Mouse (Mus musculus) WW6 (cell line): ENCODE results near the gene Tubgcp3.
"Not testable (repeated sequence)": the region's sequence is repeated elsewhere in the genome, so short reads cannot be mapped to it uniquely, and the experiment has no call there.

Experiments used
- DNase-seq: peaks from one replicate; pipeline ENCODE4 v3.0.0-alpha.2; 2013; ENCODE audit warnings: low read depth, low spot score

Tubgcp3 gene

DNA sequence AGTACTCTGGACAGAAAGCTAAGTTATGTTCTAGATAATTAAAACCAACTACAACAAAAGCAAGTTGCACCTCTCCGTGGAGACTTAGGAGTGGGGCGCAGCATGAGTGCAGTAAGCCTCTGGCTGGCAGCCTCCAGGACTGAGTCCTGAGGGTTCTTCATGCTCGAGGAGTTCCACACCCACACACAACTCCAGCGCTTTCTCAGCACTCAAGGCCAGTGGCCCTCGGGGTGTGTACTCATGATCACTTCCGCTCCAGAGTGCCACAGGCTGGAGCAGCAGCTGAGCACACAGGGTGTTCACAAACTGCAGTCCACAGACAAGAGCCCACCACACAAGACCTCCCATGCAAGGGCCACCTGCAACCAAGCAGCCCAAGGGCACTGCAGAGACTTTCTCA is 30.5 kb downstream of the Tubgcp3 start:
- no peak for DNase-seq

DNA sequence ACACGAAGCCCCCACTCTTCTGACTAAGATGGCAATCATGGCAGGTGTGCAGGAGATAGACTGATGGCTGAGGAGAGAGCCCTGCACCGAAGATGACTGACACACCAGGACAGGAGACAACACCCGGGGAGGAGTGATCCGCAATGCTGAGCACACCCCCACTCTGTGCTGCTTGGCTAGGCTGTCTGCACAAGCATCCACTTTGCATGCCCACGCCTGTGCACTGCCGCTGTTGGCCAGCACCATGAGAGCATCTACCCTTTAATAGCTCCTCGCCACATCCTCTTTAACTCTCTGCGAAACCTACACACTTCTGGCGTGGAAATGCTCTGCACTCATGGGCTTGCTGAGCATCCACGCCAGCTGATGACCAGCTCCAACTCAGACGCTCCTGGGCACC is 33.6 kb downstream of the Tubgcp3 start:
- DNase-seq = no peak

- DNase-seq = no peak
Observed at GRCm38 (mm10) chr8:12635366-12635765, 36.7 kb downstream of the Tubgcp3 start.

DNA sequence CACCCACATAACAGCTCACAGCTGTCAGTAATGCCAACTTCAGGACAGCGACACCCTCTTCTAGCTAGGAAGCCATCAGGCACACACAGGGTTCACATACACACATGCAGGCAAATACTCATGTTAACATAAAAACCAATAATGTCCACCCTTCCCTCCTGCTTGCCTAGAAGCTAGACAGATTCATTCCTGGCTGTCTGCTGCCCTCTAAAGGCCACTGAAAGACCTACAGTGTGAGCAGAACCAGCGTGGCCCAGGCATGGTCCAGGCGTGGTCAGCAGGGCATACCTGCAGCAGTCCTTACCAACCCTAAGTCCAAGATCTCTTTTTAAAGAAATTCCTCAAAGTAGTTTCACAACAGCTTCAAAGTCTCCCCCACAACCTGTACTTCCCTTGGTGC is 43.0 kb downstream of the Tubgcp3 start:
- DNase-seq = no peak

DNA sequence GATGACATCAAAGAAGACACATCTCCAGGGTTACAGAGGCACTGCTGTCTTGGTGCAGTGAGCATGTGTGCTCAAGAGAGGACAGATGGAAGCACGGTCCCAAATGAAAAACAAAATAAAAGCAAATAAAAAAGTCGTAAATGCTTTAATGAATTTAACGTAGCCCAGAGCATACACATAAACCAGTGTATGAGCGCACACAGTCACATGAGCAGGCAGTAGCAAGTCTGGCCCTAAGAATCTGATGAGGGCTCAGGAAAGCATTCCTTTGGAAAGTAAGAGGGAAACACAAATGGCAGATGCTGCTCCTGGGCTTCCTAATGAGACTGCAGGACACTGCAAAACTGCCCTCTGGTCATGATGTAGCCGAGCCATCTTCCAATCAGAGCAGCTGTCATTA is 46.2 kb downstream of the Tubgcp3 start:
- no peak for DNase-seq

GRCm38 (mm10) chr8:12621550-12622222 is 50.4 kb downstream of the Tubgcp3 start:
- DNase-seq = no peak

GRCm38 (mm10) chr8:12617369-12617768 is 54.7 kb downstream of the Tubgcp3 start:
- not testable (repeated sequence) for DNase-seq

GRCm38 (mm10) chr8:12613201-12613600 is 58.8 kb downstream of the Tubgcp3 start:
- no peak for DNase-seq

GRCm38 (mm10) chr8:12609752-12610449 is 62.1 kb downstream of the Tubgcp3 start:
- no peak for DNase-seq

- DNase-seq = no peak
Observed at GRCm38 (mm10) chr8:12608810-12609209, 63.2 kb downstream of the Tubgcp3 start.

DNA sequence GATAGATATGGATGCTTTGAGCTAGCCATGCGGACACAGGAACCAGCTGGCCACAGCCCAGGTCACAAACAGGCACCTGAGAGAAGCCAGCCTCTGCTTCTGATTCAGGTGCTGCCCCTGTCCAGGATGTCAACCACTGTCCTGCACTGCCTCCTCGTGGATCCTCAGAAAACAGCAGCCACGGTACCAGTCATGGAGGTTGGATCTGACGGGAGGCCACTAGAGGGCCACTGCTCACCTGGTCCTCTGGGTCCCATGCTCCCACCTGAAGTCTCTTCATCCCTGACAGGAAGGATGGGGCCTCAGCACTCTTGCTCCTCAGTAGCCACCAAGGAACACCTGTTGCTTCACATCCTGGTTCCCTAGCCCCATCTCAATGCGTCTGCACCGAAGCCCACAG is 64.8 kb downstream of the Tubgcp3 start:
- DNase-seq = peak; percentile 54

DNA sequence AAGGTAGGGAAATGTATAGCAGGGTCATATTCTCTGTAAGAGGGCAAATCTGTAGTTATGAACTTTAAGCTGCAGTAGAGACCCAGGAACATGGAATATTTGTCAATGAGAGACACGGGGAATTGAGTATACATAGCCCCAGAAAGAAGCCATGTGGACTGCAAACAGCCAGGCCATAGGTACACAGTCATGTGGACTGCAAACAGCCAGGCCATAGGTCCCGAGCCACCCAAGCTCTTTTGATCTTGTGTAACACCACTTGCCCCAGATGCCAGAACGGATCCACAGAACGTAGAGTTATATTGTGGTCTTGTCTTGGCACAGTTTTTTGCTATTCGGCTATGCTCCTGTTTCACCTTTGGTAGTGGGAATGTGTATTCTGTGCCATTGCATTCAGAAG is 88.3 kb downstream of the Tubgcp3 start:
- no peak for DNase-seq

- DNase-seq = not testable (repeated sequence)
Observed at GRCm38 (mm10) chr8:12579339-12579999, 92.6 kb downstream of the Tubgcp3 start.

DNA sequence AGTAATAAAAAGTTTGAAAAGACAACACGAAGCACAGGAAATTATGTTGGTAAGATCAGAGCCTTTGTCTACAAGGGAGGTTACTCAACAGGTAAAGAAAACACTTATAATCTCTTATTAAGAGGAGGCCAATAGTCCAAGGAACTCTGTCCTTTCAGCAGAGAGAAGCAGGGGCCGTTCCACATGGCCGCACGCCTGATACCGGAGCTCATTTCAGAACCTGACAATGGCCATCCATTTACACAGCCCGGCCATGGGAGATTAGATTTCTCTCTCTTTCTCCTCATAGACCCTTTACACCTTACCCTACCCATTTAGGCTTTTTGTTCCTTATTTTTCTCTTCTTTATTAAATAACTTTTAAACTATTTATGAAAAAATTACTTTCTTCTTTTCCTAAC is 95.3 kb downstream of the Tubgcp3 start:
- DNase-seq = no peak

DNA sequence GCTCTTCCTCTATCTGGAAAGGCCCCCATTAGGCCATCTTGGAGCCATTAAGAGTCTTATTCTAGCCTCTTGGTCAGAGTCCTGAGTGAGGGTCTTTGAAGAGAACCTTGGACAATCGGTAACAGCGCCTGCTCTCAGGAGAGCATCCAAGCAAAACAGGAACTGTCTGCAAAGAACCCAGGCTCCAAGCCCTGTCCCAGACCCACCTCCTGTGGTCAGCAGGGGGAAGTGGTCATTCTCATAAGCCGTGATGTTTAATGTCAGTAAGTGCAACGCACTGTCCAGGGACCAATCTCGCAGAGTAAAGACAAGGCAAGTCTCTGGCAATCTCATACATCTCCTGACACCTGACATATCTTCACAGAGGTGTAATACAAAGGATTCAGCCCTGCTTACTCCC is 96.0 kb downstream of the Tubgcp3 start:
- DNase-seq = no peak

DNA sequence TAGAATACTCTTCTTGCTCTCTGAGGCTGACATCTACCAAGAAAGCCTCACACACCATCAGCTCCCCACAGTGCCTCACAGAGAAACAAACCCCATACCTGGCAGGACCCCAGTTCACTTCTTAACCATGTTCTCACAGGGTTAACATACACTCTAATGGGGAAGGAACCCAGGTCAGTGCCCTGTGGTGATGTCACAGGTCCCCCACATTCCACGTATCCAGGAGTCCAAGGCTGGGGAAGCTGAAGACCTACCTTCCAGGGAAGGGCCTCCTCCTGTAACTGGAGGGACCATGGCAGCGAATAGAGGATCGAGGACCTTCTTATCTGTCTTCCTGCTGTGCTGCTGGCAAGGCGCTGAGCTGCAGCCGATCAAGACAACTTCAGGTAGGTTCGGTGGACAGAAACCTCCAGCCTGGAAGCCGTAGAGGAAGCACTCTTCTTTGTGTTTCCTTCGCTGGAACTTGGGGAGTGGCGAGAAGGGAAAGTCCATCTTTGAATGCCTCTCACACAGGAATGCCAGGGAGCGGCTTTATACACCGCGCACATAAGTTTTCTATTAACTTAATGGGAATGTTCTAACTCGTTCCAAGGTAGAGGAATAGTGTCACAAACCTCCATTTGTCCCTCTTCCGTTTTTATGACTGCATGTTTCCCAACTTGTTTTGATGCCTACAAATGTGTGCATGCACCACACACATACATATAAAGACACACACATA is 99.1 kb downstream of the Tubgcp3 start, which contains the start of gene Spaca7:
Gene Spaca7, plus strand, starts transcription at position 216 of the 721 bp plus-strand sequence.
- no peak for DNase-seq

DNA sequence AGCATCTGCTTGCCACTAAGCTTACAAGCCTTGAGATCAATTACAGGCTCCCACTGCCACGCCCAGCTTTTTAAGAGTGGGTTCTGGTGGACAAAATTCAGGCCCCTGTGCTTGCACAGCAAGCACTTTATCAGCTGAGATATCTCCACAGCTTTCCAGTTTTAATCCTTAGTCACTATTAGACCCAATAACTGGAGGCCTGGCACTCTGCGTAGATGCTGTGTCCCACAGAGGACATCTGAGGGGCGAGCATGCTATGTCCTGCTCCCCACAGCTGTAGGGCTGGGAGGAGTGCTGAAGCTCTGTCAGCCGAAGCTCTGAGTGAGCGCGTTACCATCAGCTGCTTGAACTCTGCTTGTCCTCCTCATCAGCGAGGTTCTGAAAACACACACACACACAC is 105.5 kb downstream of the Tubgcp3 start:
- no peak for DNase-seq

DNA sequence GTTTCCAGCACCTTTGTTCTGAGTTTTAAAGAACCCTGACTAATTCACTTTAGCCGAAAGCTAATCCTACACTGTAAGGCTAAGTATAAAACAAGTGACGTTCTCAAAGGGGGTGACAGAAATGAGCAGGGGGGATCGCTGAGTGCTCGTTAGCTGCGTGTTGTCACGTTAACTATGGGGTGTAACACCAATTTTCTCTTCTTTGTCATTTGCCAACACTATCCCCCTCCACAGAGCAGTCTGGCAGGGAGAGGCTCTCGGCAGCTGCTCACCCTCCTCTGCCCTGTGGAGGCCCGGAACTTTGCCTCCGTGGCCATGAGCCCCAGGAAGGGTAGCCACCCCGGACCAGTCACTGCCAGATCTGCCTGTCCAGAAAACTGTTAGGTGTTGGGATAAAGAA is 106.6 kb downstream of the Tubgcp3 start:
- no peak for DNase-seq

DNA sequence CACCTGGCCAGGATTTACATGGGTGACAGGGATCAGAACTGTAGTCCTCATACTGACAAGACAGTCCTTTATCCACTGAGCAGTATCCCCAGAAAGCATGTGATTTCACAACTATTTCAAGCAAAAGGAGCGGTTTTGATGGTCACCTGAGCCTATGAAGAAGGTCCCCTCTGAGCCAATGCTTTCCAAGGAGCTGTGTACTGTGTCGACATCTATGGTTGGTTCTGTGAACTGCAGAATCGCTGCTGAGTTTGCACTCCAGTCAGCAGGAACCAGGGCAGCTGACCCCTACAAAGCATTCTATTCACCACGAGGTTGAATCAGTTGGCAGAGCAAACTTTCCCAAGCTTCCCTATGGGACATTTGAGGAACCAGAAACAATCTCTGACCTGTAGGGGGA is 107.7 kb downstream of the Tubgcp3 start:
- DNase-seq = no peak
